Mouse (Mus musculus): ENCODE measurements at regions not wholly inside any gene's neighbourhood (a gene's known extent, or its start where the extent isn't known, plus 50 kb on each side); places are given as distances from the start of the nearest gene placed in this dataset.
"Not testable (repeated sequence)": the region's sequence is repeated elsewhere in the genome, so short reads cannot be mapped to it uniquely, and the experiment has no call there.

DNA sequence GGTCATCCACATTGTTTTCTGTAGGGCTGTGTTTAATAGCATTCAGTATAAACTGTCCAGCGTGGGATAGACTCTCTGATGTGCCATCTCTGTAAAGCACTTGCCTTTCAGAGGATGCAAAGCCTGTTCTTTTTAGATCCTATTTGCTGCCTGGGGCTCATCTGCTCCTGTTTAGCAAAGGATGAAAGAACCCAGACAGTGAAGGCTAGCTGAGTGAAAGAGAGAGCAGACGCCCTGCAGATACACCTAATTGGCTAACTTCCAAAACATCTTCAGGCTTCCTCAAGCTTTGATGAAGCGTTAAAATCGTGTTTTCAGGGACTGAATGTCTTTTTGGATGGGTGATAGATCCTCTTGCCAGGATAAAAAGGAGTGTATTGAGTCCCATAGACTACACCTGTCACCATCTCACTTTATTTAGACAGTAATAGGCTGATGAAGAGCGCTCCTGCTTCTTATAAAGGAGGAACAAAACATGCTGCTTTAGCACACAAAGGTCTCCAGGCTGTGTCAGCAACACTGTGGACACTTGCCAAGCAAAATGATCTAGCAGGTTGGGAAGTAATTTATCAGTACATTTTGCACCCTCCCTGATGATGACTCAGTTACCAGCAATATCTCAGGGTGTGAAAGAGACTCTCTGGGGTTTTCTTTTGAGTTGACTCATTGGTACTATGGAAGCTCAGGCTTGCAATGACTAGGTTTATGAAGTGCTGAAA lies 4717.3 kb downstream of the 9330182O14Rik start:
- ATAC-seq (replicated peaks; ENCODE audit: low read depth, poor library complexity, severe bottlenecking), result no peak

DNA sequence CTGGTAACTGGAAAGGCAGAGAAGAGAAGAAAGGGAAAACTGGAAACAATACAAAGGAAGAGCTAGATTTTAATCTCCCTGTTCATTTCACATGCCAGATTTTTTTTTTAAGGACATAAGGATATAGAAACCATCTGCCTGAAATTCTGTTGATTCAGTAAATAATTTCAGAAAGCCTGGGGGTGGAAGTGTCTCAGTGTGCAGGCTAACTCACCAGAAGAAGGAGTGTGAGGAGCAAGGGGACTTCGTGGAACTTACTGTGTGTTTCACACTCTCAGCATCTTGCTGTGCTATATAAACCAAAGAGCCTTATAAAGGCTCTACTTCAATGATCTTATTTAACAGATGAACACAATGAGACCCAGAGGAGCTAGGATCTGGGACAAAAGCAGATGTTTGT lies 4722.9 kb downstream of the 9330182O14Rik start:
- ATAC-seq (replicated peaks; ENCODE audit: low read depth, poor library complexity, severe bottlenecking), result no peak

DNA sequence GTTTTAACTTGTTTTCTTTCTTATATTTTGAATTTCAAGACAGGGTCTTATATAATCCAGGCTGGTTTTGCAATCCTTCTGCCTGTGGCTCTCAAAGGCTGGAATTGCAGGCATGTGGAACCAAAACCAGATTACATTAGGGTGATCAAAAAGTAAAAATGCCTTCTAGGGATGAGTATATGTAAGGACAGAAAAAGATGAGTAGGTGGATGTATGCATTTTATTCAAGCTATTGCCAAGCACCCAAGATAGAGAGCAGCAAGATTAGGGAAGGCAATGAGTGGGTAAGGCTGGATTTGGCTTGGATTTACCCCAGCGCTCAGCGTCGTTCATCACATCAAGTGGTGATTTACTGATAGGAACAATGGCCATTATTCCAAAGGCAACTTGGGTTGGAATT lies 4725.2 kb downstream of the 9330182O14Rik start:
- ATAC-seq (replicated peaks; ENCODE audit: low read depth, poor library complexity, severe bottlenecking), result no peak

DNA sequence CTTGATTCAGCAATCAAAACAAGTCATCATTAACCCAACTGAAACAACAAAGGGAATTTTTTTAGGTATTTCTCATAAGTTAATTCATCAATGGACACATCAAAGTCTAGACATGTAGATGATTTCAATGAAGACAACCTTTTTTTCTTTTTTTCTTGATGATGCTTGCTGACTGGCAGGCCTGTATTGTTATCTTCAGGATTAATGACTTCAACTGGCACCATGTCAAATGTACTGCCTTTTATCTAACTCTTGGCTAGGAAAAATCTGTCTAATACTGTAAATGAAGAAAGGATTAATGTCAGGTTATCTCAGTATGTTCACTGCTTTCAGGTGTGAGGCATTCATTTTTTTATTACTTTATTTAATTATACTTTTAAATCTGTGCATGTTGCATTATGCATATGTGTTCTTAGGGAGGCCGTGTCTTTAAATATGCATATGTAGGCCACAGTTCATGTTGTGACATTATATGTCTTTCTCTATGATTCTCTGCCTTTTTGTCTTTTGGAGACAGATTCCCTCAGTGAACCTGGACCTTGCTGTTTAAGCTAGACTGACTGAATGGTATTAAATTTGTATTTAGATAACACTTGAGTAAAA lies 4726.1 kb downstream of the 9330182O14Rik start:
- no peak for ATAC-seq (replicated peaks; ENCODE audit: low read depth, poor library complexity, severe bottlenecking)

DNA sequence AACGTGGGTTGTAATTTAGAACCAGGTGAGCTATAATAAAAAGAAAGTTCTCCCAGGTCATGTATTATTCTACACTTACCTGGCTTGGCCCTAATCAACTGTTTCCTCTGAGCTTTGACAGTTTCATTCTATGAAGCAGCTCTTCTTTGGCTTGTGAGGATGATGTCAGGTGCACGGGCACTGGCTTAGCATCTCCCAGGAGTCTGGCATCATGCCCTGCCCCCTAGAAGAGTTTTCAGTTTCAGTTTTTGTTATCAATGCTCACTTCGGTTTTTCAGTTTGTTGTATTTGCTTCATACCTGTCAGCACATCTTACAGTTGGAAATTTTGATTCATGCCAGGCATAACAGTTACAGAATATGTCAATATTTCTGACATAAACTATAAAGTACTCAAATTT lies 4734.4 kb downstream of the 9330182O14Rik start:
- no peak for ATAC-seq (replicated peaks; ENCODE audit: low read depth, poor library complexity, severe bottlenecking)

DNA sequence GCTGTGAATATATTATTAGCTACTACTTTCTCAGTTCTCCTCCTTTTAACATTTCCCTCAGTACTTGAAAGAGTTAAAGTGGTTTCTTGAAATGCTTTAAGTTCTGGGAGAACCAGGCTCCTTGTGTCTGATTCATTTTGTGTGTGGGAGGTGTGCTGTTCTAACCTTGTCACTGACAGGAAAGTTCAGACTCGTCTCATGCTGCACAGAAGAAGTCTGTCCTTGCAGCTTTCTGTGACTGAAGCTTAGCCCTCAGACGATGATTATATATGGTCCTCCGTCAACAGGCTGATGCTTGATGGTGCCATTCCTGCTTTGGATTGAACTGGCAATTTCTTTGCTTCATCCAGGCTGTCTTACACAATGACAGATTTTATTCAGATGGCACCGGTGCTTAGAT lies 4734.9 kb downstream of the 9330182O14Rik start:
- ATAC-seq (replicated peaks; ENCODE audit: low read depth, poor library complexity, severe bottlenecking), result no peak

DNA sequence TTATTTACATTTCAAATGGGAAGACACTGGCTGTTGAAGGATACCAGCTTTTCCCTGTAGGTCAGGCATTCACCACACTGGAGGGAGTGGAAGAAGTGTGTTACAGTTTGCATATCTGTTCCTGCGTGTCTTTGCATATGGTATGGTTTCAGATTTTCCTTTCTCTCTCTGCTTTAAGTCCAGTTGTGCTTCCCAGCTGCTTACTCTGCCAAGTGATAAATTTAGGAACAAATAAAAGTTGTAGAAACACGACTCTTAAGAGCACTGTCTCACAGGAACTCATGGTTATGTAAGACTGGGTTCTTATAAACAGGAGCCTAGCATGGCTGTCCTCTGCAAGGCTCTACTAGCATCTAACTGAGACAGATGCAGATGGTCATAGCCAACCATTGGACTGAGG lies 4735.5 kb downstream of the 9330182O14Rik start:
- ATAC-seq (replicated peaks; ENCODE audit: low read depth, poor library complexity, severe bottlenecking), result no peak

DNA sequence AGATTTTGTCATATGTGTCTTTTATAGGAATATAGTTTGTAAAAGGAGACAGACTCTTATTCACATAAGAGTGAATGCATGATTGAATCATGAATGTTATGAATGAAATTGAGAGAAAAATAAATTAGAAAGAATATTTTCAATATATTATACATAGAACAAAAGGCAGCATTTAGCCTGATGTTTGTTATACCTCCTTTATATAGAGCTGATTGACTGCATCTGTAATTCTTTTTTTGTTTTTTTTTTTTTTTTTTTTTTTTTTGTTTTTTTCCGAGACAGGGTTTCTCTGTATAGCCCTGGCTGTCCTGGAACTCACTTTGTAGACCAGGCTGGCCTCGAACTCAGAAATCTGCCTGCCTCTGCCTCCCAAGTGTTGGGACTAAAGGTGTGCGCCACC lies 4736.8 kb downstream of the 9330182O14Rik start:
- ATAC-seq (replicated peaks; ENCODE audit: low read depth, poor library complexity, severe bottlenecking), result not testable (repeated sequence)

DNA sequence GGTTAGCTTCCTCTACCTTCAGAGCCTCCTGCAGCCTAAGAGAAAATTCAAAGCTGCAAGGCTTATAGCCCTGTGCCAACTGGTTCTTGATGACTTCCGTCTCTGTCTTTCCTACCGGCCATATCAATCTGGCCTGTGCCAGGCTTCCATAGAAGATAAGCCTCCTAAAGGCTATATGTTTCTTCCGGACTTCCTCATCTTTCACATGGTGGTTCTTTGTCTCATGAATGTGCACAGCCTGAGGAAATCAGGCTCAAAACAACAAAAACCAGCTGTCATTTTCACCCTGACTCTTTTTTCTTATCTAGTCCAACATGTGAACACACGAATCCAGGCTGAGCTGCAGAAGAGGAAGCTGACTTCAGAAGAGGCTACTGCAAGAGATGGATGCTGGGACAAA lies 4748.1 kb downstream of the 9330182O14Rik start:
- ATAC-seq (replicated peaks; ENCODE audit: low read depth, poor library complexity, severe bottlenecking), result peak; percentile 97

DNA sequence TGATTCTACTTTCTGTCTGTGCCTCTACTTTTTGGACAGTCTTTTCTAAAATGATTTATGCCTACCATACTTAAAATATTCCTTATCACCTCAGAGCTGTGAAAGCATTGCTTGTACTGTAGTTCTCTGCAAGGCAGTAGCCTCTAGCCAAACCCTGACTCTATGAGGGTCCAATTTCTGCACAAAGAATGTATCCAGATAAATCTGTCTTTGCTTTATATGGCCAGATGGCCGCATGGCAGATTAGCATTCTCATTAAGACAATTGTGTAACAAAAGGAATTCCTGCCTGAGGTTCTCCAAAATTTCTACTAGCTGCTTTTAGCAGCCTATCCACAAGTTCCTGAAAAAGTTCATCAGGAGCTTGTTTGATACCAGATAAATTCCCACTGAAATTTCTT lies 4757.4 kb downstream of the 9330182O14Rik start:
- no peak for ATAC-seq (replicated peaks; ENCODE audit: low read depth, poor library complexity, severe bottlenecking)

DNA sequence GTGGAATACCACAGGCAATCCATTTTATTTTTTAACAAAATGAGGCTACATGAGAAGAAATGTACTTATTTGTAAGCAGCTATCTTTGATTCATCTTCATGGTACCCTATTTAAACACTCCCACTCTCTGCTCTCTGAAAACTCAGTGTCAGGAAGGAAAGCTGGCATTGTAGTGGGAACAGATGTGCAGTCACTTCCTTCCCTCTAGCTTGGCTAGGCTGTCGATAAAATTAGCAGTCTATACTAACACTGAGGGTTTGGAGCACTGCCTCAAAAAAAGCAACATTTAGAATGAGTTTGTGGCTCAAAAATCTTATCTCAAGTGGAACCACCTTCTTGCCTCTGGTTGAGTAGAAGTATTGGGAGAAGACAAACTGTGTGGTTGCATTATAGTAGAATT lies 4762.1 kb downstream of the 9330182O14Rik start:
- 0 out of 2 replicates have a peak, but pooled peaks have one; percentile 25 for ATAC-seq (replicated peaks; ENCODE audit: low read depth, poor library complexity, severe bottlenecking)

DNA sequence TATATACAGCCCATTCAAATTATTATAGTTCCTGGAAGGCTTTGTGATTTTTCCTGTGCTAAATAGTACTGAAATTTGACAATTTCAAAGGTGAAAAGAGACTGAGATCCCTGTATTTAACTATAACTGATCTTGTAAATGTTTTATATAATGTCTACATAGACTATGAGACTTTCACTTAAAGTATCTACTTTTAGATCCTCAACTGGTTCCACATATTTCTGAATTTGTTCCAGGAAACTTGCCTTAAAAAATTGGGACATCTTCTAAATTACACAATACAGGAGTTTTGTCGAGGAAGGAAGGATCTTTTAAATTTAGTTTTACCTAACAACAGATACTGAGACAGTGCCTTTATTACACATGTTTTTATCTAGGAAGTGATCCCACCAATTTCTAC lies 4763.4 kb downstream of the 9330182O14Rik start:
- ATAC-seq (replicated peaks; ENCODE audit: low read depth, poor library complexity, severe bottlenecking), result no peak

DNA sequence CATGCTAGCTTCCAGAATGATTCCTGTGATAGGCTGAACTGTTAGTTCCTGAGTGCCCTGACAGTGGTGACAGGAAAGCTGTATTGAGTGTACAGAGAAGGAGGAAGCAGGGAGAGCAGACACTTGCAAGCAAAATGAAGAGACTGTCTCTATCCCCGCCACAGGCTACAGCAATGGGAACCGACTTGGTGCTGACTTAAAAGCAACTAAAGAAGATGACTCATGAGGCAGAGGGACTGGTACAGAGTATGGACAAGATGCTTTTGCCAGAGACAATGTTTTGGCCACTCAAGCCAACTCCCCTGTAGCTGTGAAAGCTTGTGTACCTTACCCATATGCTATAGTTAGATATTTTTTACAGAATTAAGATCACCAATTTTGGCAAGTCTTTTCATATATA lies 4773.0 kb downstream of the 9330182O14Rik start:
- ATAC-seq (replicated peaks; ENCODE audit: low read depth, poor library complexity, severe bottlenecking), result no peak

DNA sequence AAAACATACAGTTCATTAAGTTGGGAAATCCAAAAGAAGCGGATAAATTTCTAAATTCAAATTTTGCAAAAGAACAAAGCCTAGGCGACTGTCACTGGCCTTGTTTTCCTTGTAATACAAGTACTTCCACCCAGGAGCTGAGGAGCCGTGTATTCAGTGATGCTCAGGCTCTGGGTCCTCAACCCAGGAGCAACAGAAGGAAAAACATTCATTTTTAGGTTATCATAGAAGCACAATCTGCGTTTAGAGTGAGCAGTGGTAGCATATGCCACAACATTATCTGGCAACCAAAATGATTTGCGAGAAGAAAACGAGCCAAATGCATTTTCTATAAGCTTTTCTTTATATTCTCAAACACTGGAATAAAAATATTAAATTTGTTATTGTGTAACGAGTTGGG lies 4779.3 kb downstream of the 9330182O14Rik start:
- ATAC-seq (replicated peaks; ENCODE audit: low read depth, poor library complexity, severe bottlenecking), result no peak

DNA sequence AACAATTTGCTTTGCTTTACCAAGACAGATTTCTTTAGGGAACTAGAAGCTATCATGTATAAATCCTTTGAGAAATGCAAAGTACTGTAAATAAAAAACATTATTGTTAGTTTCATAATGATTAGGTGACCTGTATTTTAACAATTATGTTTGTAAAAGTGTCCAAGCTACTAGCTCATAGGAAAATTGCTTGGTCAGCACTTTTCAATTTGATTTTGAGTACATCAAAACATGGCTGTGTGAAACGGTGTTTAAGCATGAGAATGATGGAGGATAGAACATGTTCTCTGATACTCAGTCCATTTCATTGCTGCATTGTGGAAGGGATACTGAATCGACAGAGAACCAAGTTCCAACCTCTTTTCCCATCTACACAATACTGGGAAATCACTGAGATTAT lies 4780.8 kb downstream of the 9330182O14Rik start:
- ATAC-seq (replicated peaks; ENCODE audit: low read depth, poor library complexity, severe bottlenecking), result no peak

DNA sequence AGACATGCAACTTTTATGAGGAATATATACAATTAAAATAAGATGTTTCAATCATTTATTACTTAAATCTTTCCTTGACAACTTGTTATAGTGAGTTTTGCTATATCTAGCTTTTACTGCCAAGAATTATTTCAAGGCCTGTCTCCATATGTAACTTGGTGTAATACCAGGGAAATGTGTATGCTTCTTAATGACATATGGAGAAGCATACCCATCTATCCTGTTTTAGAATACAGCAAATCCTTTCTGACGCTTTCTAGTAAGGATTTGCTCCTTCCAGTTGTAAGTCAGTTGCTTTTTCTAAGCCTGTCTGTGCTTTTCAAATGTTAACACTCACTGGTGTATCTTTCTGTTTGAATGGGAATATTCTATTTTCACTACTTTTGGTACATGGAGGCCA lies 4782.3 kb downstream of the 9330182O14Rik start:
- ATAC-seq (replicated peaks; ENCODE audit: low read depth, poor library complexity, severe bottlenecking), result no peak

DNA sequence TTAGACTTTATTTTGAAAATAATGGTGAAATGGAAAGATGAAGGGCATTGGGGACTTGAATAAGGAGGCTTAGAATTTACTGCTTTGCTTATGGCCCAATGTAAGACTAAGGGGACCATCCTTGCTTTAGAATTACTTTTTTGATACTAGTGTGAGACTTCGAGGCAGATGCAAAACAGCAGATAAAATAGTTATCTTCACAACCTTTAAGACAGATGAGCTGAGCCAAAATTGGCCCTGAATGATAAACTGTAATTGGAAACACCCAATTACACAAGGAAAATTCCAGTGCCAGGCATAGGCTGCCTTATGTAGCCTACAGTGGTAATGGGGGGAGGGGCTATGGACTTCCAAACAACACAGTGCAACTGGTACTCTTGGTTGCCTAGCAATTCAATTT lies 4790.5 kb downstream of the 9330182O14Rik start:
- no peak for ATAC-seq (replicated peaks; ENCODE audit: low read depth, poor library complexity, severe bottlenecking)

DNA sequence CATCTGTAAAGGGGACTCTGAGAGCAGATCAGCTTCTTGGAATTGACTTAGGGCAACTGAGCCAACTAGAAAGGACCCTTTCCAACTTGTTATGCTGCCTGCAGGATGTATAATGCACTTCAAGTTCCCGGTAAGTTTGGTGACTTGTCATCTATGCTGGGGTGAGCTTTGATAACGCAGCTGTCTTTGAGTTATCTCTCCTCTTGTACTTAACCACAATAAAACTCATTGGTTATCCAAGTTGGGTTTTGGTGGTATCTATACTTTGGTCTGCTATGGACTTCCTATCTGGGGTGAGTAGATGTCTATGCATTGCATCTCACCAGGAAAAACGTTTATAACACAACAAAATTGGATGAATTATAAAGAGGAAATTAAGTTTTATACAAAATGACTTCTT lies 4792.9 kb downstream of the 9330182O14Rik start:
- ATAC-seq (replicated peaks; ENCODE audit: low read depth, poor library complexity, severe bottlenecking), result no peak

DNA sequence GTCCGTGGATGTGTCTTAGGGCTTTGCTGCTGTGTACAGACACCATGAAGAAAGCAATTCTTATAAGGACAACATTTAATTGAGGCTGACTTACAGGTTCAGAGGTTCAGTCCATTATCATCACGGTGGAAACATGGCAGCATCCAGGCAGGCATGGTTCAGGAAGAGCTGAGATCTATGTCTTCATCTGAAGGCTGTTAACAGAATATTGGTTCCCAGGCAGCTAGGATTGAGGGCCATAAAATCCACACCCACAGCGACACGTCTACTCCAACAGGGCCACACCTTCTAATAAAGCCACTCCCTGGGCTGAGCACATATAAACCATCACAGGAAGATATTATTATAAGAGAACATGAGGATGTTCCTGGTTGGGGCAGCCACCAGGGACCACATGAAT lies 4814.5 kb downstream of the 9330182O14Rik start:
- ATAC-seq (replicated peaks; ENCODE audit: low read depth, poor library complexity, severe bottlenecking), result no peak

DNA sequence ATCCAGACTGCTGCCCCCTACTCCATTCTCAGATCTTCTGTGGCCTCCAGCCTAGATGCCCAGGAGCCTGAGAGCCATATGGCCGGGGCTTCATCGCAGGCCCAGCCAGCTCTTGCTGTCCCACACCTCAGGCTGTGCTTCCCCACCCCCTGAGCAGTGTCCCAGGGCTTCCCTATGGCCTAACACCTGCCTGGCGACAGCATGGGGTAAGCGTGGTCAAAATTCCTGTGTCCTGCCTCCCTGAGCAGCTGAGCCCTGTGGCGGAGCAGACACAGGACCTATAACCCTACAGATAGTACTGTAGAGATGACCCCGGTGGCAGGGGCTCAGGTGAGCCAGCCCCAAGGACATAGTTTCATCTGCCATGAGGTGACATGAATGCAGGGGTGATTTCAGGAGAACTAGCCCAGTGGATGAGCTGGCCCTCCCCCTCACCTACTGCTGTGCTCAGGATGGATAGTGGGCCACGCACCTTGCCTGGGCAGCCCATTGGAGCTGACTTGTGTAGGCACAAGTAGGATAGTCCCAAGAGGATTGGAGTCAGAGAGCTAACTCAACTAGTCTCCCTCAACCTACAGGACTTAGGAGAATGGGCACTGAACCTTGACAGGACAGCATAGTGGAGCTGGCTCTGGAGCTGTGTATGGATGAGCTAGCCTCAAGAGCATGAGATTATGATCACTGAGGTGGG lies 4816.9 kb downstream of the 9330182O14Rik start:
- ATAC-seq (replicated peaks; ENCODE audit: low read depth, poor library complexity, severe bottlenecking), result no peak

All from common myeloid progenitor, adult 5-6 weeks (primary cell).